Mouse (Mus musculus) liver, embryonic 15.5 days (tissue): ENCODE results near the gene Rln1. TPM values are rescaled to one million over a fixed set of nuclear protein-coding genes. Genes with fewer than 3 reads are reported as not detected.

ENCODE experiments used
- ATAC-seq: fragments of 200-750 bp; cut with Nextera tagmentation; 2 replicates; pipeline ENCODE4 v1.8.0; 2017; ENCODE audit warnings: moderate number of reproducible peaks, mild to moderate bottlenecking, moderate library complexity; ENCODE audit not compliant: insufficient read depth
- H3K27ac ChIP-seq: fragments of 300-500 bp; sonication (generic); replicated peaks from 2 replicates; pipeline ENCODE4 v1.5.1; 2015; ENCODE audit warnings: mild to moderate bottlenecking, inconsistent platforms
- H3K27me3 ChIP-seq: fragments of 300-500 bp; sonication (generic); 2 replicates; pipeline ENCODE4 v1.6.1; 2015; ENCODE audit warnings: mild to moderate bottlenecking, inconsistent platforms
- H3K36me3 ChIP-seq: fragments of 300-500 bp; sonication (generic); replicated peaks from 2 replicates; pipeline ENCODE4 v1.6.1; 2015; ENCODE audit warnings: moderate library complexity, mild to moderate bottlenecking, inconsistent platforms
- H3K4me1 ChIP-seq: fragments of 300-500 bp; sonication (generic); replicated peaks from 2 replicates; pipeline ENCODE4 v1.6.1; 2015; ENCODE audit warnings: inconsistent platforms
- H3K4me2 ChIP-seq: fragments of 300-500 bp; sonication (generic); 2 replicates; pipeline ENCODE4 v1.6.1; 2015; ENCODE audit warnings: moderate library complexity, mild to moderate bottlenecking, inconsistent platforms
- H3K4me3 ChIP-seq: fragments of 300-500 bp; sonication (generic); replicated peaks from 2 replicates; pipeline ENCODE4 v1.5.1; 2015; ENCODE audit warnings: mild to moderate bottlenecking, inconsistent platforms
- H3K9ac ChIP-seq: fragments of 300-500 bp; sonication (generic); 2 replicates; pipeline ENCODE4 v1.6.1; 2015; ENCODE audit warnings: moderate library complexity, mild to moderate bottlenecking, inconsistent platforms
- H3K9me3 ChIP-seq: fragments of 300-500 bp; sonication (generic); replicated peaks from 2 replicates; pipeline ENCODE4 v1.6.1; 2016; ENCODE audit warnings: inconsistent platforms
- WGBS: fragments of 180-500 bp; shearing (Covaris S2); methylation state at CpG from one replicate; pipeline ENCODE4 v1.1.7; 2015; ENCODE audit warnings: mixed read lengths; ENCODE audit not compliant: insufficient replicate concordance; 5-methylcytosine and 5-hydroxymethylcytosine counted together
- polyA plus RNA-seq: library from polyadenylated mRNA; unstranded; fragments of >200 nt; fragmentation: Nextera tagmentation; extraction: Ambion mirVana; gene quantifications from 2 replicates; pipeline ENCODE4 v1.2.1, GENCODE M21; 2015

Gene Rln1
- polyA plus RNA-seq, 1 experiment from 2014 or later, result not detected

DNA sequence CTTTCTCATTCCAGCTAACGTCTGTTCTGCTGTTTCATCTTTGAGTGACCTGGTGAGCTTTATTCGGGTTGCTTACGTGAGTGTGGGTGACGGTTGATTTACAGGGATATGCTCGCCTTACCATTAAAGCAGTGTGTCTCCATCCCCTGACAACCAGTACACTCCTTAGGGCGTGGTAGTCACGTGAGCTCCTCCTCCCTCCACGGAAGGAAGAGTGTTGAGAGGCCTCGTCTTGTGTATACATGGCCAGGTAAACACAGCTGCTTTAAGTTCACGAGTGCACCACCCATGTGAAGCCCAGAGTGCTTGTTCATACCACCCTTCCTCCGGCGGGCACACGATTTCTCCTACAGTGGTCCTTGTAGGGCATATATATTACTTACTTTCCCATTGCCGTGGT, 42.9 kb downstream of the Rln1 start:
- WGBS, result 82% methylated on average over 14 of the region's 14 CpGs
- Histone ChIP-seq H3K36me3 (peaks cover 79% of the 10 kb centered on the region), H3K9me3 (no peaks in the 10 kb centered on the region), H3K27ac (no peak overlapping the region), H3K4me1 (no peaks in the 10 kb centered on the region), H3K9ac (no peak overlapping the region), H3K27me3 (no peaks in the 10 kb centered on the region), H3K4me2 (no peak overlapping the region), H3K4me3 (no peak overlapping the region)
- no peak for ATAC-seq

GRCm38 (mm10) chr19:29287863-29288262, 46.6 kb downstream of the Rln1 start:
- H3K4me1 ChIP-seq, result no peaks in the 10 kb centered on the region
- H3K27ac ChIP-seq, result no peak overlapping the region
- no peak overlapping the region for H3K4me2 ChIP-seq
- H3K9ac ChIP-seq, result no peak overlapping the region
- ATAC-seq, result no peak
- H3K9me3 ChIP-seq, result no peaks in the 10 kb centered on the region
- no peaks in the 10 kb centered on the region for H3K27me3 ChIP-seq
- no peak overlapping the region for H3K4me3 ChIP-seq
- peaks cover 75% of the 10 kb centered on the region for H3K36me3 ChIP-seq
- 82% methylated on average over 8 of the region's 8 CpGs for WGBS

DNA sequence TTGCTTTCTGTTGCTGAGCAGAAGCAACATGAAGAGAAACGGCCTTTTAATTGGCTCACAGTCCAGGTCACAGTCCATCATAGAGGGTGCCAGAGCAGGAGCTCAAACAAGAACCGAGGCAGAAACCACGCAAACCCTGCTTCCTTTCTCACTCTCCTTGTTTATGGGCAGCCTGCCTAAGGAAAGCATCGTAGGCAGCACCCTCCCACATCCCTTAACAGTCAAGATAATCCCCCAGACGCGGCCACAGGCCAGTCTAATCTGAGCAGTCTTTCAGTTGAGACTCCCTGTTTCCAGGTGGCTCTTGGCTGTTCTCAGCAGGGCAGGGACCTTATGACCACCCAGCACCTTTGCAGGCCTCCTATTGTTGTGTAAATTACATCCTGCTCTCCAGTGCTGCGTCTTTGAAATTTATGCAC, 49.0 kb downstream of the Rln1 start:
- H3K27ac ChIP-seq, result no peak overlapping the region
- H3K4me3 ChIP-seq, result no peak overlapping the region
- no peak overlapping the region for H3K9ac ChIP-seq
- no peak overlapping the region for H3K4me2 ChIP-seq
- H3K9me3 ChIP-seq, result no peaks in the 10 kb centered on the region
- WGBS, result 55% methylated on average over 7 of the region's 7 CpGs
- H3K4me1 ChIP-seq, result no peaks in the 10 kb centered on the region
- H3K36me3 ChIP-seq, result peaks cover 68% of the 10 kb centered on the region
- no peak for ATAC-seq
- no peaks in the 10 kb centered on the region for H3K27me3 ChIP-seq

Other genes with a start within 250 kb of the Rln1 start
- 65.8 and 69.2 TPM in 2 replicates for gene Rcl1, start 233.3 kb downstream of the Rln1 start, polyA plus RNA-seq
- gene Jak2, start 82.8 kb downstream of the Rln1 start, polyA plus RNA-seq, result 11.4 and 11.8 TPM in 2 replicates
- gene Insl6, start 9.3 kb downstream of the Rln1 start, polyA plus RNA-seq, result 0.46 and 0.76 TPM in 2 replicates
- 28.9 and 29.8 TPM in 2 replicates for gene Plgrkt, start 32.7 kb upstream of the Rln1 start, polyA plus RNA-seq
- gene Cd274, start 32.8 kb upstream of the Rln1 start, polyA plus RNA-seq, result 0.76 and 1.1 TPM in 2 replicates
- not detected in 2 replicates for gene Pdcd1lg2, start 76.2 kb upstream of the Rln1 start, polyA plus RNA-seq
- 2.7 TPM in 2 replicates for gene Ric1, start 187.6 kb upstream of the Rln1 start, polyA plus RNA-seq